Mouse (Mus musculus) monocyte, adult 5-6 weeks (primary cell): Measurements from ENCODE around the gene Gabrg3. TPM values are rescaled to one million over a fixed set of nuclear protein-coding genes. Genes with fewer than 3 reads are reported as not detected.

Experiments used
- ATAC-seq: fragments of 153-309, 156-312 bp; replicated peaks from 2 replicates; pipeline ENCODE4 v1.8.0; 2017; ENCODE audit warnings: mild to moderate bottlenecking; ENCODE audit not compliant: low TSS enrichment, insufficient number of reproducible peaks, severe bottlenecking, poor library complexity, low FRiP score
- total RNA-seq: library from RNA; stranded (forward); fragments of 200-1000, 200-491, 200-594 nt; gene quantifications from 3 replicates; pipeline ENCODE4 v1.2.3, GENCODE M21; 2017

Gene Gabrg3
- total RNA-seq, 1 experiment from 2014 or later = not detected

DNA sequence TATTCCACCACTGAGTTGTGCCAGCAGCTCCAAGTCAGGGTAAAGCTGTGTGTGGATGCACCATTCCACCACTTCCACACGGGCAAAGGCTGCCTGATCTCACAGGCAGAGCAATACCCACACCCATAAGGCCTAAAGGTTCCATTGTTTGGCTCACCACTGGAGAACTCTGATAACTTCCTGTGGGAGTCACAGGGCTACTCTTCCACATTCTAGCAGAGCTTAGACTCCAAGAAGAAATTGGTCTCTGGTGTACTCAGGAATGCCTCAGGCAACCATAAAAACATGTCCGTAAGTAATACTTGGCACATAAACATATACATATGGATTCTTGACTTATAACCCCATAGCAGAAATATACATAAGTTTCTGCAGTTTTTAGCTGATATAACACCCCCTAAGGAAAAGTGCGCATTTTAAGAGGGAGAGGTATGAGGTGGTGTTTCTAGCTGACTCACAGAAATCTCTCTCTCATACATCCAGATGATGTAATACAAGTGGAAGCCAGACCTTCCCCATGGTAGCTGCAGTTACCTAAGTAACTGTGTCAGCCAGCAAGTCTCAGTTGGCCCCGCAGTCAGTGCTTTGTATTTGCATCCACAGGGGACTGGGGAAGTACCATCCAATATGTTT is 248.8 kb downstream of the Gabrg3 start:
- ATAC-seq = no peak

DNA sequence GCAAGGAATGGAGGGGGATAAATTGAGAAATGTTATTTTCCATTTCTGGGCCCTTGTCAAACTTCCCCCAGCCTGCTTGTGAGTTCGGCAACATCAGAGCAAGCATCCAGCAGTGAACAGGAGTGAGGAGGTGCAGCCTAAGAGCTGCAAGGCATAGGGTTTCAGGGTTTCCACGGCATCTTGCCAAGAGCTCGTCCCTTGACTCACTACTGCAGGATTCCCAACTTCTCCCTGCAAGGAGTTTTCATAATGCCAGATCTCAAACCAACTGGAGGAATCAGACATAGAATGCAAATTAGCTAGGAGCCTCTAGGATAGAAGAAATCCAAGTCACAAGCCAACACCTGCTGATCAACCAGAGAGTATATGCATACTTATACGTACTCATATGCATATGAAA is 254.0 kb downstream of the Gabrg3 start:
- no peak for ATAC-seq

DNA sequence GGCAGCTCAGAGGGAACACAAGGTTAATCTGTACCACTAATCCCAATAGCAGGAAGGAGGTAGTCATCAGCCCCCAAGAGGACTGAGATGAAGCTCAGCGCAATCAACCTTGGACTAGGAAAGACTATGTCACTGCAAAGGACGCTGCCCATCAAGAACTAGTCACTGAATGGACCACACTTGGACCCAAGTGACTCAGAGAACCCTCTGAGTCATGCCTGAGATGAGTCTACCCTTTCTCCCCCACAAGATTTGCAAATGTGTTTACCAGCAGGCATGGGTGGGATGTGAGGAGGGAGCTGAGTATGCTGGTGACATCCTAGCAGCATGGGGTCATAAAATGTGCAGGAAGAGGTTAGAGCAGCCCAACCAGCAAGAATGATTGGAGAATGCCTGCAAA is 254.5 kb downstream of the Gabrg3 start:
- ATAC-seq = no peak

DNA sequence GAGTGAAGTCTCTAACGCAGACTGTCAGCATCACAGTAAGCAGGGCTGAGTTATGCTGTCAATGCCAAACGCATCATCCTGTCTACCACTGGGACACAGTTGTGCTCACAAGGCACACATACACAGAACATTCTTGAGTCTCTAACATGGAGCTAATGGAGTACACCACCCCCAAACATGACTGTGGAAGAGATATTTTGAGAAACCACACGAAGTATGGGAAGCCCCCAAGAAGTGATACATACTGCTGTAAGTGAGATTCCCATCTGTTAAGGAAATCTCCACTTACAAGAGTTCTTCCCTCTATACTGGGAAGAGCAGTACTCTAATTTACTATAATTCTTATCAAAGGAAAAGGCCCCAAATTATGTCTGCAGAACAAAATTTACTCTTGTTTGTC is 286.9 kb downstream of the Gabrg3 start:
- ATAC-seq = no peak

DNA sequence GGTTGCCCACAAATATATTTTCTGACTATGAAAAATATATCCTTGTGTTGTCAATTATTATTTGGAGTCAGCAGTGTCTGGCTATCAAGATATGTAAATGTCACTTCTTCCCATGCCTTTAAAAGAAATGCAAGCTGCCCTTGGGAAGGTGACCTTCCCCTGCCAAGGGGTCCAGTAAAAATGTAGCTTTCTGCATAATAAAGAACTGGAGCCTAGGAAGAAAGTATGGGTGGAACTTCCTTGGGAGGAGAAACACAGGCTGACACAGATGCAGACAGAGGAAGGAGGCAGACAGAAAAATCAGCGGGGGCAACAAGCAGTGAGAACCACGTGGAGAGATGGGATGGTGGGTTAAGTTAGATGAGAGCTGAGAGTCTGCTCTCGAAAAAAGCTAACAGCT is 304.9 kb downstream of the Gabrg3 start:
- ATAC-seq = no peak

DNA sequence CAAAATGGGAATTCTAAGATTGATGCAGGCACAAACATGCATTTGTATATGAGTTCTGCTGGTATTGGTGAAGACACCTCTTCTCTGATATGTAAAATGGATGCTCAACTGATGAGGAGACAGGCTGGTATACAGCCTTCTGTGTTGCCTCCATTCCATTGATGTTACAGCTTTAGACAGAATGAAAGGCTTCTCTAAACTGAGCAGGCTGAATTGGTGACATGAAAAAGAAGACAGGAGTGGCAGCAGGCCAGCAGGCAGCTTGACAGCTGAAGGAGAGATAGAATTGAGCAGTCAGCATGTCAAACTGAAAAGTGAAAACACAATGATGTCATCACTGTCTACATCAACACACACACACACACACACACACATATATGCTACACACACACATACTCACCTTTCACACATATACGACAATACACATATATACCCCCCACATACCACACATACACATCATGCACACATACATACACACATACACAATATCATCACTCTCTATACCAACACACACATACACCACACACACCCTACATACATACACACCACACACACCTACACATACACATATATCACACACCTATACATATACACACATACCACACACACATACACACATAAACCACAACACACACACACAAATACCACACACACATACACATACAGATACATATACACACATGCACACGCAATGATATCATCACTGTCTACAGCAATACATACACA is 315.4 kb downstream of the Gabrg3 start:
- ATAC-seq = no peak

DNA sequence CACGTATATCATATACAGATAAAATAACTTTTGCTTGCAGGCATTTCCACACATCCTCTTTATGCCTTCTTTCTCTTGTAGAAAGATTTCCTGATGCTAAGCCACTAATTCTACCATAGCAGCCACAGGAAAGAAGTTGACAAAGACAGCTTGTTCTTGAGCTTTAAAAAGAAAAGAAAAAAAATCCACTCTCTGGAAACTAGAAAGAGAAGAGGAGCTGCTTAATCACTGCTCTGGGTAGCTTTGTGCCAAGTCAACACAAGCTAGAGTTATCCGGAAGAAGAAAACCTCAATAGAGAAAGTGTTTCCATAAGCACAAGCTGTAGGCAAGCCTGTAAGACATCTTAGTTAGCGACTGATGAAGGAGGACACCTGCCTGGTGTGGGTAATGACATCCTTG is 321.6 kb downstream of the Gabrg3 start:
- no peak for ATAC-seq

DNA sequence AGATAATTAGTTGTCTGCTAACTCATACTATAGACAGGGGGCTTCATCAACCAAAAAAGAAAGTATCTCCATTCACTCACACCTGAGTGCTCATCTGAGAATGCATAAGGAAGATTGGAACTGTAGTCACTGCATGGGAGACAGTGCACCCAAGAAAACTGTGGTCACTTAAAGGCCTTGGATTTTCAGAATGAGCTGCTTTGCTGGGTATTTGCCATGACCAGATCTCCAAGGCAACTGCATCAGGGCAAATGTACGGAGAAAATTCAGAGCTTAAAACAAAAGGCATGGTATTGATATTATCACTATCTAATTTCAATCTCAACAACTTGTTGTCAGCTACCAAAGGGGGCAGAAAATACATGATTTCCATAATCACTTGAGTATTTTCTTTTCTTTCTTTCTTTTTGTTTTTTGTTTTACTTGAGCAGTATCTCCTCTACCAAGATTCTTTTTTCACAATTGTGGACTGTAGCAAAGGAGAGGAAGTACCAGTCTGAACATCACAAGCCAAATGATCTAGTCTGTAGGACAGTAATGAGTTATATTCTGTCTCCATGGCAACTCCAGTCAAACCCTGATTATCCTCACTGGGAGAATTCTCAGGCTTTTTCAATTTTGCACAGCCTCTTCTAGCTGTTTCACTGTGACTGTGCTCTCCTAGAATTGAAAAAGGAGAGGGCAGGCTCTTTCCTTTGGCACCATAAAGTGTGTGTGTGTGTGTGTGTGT is 335.9 kb downstream of the Gabrg3 start:
- no peak for ATAC-seq

DNA sequence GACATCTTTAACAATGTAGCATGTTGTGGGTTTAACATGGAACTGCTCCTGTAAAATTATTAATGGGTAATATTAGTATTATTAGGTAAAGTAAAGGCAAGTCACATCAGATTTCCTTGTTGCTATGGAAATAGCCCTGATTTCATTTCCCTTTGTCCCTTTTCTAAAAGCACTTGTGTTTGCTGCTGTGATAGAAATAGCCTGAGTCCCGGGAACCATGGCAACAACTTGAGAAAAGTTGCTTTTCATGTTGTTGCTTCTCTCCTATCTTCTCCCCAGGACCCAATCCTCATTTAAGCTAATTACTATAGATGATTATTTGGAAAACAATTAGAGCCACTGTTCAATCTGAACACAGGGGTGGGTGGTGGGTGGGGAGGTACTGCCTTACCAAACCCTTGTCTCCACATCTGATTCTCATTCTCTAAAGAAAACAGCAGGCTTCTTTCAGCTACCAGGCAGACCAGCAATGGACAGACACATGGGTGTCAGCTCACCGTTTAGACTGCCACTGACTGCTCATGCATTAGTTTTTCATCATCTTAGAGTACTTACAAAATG is 349.0 kb downstream of the Gabrg3 start:
- ATAC-seq = no peak

DNA sequence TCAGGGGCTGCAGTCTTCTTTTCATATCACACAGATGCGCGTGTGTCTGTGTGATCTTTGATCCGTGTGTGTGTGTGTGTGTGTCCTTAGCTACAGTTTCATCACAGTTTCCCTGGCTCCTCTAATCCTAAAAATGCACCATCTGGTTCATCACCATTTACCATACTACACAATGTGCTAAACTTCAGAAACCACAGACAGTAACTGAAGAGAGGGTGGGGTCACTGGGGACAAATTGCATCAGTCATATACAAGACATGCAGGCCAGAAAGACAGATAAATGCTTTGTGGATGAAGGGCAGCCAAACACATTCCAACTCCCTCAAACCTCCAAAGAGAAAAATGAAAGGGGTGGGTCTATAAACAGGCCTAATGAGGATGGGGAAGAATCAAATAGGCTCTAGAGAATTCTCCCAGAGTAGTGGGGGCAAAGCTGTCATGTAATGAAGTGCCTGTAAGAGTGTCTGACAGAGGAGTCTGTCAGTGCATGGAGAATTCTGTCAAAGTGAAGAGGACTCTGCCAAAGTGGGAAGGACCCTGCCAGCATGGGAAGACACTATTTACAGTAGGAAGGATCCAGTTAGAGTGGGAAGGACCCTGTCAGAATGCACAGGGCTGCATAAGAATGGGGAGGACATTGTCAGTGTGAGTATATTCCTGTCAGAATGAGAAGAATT is 386.3 kb downstream of the Gabrg3 start:
- no peak for ATAC-seq

DNA sequence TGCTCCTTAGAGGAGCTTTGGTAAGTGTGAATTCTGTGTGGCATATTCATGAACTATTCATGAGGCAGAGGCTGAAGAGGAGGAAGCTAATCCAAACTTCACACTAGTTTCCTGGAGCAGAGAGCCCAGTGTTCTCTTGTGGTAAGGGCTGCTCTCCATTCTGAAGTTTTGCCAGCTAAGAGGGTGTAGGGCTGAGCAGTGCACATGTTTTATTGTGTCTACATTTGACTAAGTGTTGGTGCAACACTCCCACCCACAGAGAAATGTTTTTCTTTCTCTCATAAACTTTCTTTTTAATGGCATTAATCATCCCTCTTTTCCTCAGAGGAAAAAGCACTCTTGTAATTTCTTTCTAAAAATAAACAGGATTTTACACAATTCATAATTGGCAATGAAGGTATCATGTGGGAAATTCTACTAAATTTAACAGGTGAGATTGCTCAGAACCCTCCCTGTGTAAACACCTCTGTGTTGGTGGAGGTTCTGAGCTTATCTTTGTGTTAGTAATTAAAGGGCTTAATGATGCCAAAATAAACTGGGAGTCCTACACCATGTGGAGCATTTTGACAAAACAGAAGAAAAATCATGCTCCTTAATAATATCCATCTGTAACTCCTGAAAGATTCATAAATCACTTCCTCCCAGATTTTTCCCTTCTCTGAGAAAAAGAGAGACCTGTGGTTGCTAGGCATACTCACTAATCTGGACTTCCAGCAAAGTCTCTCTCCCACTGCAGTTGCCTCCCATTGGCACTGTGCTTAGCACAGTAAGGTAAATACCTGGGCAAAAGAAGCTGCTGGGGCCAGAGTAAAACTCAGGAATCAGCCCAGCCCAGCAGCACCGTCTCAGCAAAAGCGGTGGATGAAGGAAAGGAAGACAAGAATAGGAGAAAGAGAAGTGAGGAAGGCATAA is 389.0 kb downstream of the Gabrg3 start:
- ATAC-seq = no peak

DNA sequence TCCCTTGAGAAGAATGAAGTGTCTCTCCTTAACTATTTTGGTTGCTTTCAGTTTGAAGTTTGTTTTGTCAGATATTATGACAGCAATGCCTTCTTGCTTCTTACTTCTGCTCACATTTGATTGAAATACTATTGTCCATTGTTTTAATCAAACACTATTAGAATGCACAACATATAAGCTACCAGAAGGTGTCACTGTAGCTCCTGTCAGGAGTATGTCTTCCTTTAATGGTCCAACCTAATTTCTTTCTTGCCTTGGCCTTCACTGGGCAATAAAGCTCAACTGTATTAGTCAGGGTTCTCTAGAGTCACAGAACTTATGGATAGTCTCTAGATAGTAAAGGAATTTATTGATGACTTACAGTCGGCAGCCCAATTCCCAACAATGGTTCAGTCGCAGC is 440.6 kb downstream of the Gabrg3 start:
- no peak for ATAC-seq

DNA sequence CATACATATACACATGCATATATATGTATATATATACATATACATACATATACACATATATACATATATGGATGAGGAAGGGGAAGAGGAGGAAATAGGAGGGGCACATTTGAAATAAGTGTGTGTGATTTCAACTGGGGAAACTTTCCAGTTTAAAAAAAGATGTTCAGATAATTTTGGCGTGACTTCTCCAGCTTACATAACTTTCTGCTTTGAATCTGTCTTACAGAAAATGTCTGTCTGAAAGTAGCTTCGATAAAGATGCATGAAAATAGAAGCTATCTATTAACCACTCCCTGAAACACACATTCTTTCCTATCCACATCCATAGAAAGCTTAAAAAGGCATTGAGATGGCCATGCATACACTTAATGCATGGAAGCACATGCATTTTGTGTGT is 445.4 kb downstream of the Gabrg3 start:
- ATAC-seq = no peak

DNA sequence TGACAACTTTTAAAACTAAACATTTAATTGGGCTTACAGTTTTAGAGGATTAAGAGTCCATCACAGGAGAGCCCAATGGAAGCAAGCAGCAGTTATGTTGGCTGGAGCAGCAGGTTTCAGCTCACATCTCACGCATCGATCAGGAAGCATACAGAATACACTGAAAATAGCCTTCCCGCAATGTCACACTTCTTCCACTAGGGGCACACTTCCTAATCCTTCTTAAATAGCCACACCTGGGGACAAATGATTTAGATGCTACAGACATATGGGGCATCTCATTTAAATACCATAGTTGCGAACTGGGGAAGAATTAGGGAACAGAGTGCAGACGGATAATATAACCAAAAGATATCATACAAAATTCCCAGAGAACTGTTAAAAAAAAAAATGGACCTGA is 449.0 kb downstream of the Gabrg3 start:
- ATAC-seq = no peak

DNA sequence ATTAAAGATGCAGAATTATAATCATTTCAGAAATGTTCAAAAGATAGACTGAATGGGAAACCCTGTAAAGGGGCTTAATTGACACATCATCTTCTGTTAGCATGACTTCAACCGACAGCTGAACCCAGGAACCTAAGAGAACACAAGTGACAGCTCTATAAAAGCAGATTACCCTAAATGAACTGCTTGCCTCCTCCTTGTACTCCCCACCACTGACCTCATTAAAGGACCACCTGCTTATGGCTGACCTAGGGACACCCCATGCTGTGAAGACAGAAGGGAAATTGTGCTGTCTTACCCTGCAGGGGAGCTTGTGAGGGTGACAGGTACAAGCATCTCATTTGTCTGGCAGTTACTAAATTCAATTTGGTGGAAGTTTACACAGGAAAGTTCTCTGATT is 467.5 kb downstream of the Gabrg3 start:
- no peak for ATAC-seq

DNA sequence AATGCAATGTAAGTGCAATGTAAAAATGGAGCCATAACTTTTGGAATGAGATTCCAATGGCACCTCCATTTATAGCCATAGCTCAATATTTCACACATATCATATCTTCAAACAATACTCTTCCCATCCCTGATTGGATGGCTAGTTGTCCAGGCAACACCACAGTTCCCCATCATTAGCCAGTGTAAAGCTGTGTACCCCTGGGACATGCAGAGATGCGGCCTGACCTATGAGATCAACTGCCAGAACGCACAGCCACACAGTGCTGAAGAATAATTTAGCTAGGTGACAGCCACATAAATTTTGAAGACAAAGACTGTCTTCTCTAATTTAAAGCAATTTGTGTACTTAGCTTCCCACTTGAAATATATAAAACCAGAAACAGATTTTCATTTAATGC is 472.1 kb downstream of the Gabrg3 start:
- no peak for ATAC-seq

DNA sequence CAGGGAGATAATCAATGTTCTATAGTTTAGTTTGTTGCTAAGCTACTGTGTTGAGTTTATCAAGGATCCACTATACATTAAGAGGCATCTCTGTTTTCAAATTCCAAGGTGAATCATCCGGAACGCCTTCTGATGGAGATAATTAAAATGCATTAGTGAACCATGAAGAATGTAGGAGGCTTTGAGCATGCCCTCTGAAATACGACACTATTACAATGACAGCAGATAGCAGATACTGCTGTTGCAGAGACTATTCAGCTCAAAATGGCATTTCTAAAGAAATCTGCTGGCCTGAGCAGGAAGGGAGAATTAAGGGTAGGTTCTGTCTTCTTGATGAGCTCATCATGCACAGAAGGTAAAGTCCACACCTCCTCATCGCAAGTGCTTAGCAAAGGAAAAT is 487.2 kb downstream of the Gabrg3 start:
- ATAC-seq = no peak

DNA sequence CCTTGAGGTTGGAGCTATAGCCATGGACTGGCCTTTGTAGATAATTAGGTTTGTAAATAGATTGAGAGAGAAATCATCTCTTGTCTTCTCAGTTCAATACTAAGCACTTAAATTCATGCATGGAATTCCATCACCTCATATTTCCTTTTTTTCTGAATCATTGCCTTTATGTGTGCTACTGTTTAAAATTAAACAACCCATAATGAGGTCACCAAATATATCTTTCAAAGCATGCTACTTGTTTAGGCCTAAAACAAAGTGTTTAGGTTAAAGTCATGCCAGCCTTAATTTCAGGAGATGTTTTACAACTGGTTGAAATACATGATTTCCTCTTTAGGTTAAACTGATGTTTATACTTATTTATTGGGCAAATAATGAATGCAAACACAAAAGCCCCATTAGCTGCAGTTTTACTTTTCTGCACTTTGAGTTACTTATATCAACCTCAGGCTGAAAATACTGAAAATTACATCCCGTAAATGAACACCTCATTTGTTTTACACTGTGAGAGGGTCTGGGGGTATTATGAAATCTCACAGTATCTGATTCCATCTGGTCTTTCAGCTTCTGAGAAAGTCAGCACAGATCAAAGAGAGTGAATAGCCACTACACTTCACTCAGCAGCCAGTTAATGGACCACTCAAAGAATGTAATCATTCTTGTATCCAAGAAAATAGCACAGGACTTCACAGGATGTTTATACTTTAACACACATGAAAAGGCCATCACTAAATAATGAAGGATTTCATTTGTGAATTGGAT is 519.5 kb downstream of the Gabrg3 start:
- ATAC-seq = no peak
